Mouse (Mus musculus): Measurements from ENCODE around the gene Zfp263. TPM values are rescaled to one million over a fixed set of nuclear protein-coding genes. Genes with fewer than 3 reads are reported as not detected.

Gene Zfp263
- total RNA-seq (2021) = 10 to 100 TPM; 18.5 to 18.7 TPM
- long read RNA-seq, experiment 1, partial matches to known transcripts = 1 of 7 reads
- long read RNA-seq, experiment 1, other reads (novel, unspliced or antisense) = 1 of 7 reads
- long read RNA-seq, experiment 2, partial matches to known transcripts = 0 of 5 reads
- long read RNA-seq, experiment 2, other reads (novel, unspliced or antisense) = 2 of 5 reads

DNA sequence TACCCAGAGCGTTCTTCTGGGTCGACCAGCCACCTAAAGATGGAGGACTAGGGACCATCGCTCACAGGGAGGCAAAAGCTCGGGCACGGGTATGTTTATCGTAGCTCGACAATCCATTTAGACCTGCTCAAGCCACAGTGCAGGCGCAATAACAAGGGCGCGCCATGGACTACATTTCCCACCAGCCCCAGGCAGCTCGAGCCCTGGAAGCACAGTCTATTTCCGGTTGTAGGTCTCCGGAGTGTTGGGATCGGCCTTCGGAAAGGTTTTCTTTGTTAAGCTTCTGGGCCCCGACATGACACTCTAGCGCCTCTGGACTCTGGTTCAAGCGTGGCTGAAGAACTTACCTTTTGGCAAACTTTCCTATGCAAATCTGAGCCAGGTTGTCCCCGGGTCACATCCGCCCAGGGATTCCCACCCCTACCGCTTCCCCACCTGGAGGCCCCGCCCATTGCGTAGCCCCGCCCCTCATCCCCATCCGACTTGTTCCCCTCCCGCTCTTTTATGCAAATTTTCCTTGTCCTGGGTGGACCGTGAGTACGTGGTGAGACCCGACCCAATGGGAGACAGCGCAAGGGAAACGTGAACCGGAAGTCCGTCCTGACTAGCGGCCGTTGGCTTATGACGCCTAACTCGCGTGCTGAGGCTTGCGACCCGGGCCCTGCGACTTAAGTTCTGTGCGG, at the start of gene Zfp263:
Zfp263 (plus strand) TSS at position 591 of the 683 bp plus-strand sequence.
- no peak for TF ChIP-seq CTCF (IDR thresholded peaks at IDR 0.05)
- intact Hi-C loops (cut with DNase I) = loop anchor here (1.0 to 10.0 kb wide), 3 partner anchors 101 to 261 kb away; partner anchors contain the start of genes Slx4 and Zfp174
- H3K4me3 ChIP-seq = peak within 1 kb of the TSS; percentile 71
- DNase-seq (ENCODE audit: extremely low spot score in 1 of 2, low spot score in 2 of 2) = peak; percentile 86 to 92
- H3K27ac ChIP-seq = peak within 1 kb of the TSS; percentile 94

DNA sequence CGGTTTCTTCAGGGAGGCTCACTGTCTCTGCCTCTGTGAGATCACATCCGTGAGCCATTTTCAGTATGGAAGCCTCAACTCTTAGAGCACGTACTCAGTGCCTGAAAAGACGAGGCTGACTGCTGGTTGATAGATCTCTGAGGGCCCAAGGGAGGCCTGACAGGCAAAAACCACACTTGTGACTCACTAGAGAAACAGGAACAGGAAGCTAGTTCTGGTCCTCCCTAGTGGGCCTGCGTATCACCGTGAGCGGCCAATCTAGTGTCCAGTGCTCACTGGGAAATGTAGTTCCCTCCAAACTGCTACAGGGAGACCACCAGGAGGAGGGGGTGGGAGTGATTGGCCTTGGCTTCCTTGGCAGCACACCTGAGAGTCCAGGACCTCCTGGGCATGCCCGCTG, 44.6 kb upstream of the Zfp263 start:
- no peak for TF ChIP-seq CTCF (IDR thresholded peaks at IDR 0.05)
- DNase-seq (ENCODE audit: extremely low spot score in 1 of 2, low spot score in 2 of 2) = no peak
- intact Hi-C loops (cut with DNase I) = no loop called here
- Histone ChIP-seq H3K27ac (no peak overlapping the region), H3K4me3 (no peak overlapping the region)

DNA sequence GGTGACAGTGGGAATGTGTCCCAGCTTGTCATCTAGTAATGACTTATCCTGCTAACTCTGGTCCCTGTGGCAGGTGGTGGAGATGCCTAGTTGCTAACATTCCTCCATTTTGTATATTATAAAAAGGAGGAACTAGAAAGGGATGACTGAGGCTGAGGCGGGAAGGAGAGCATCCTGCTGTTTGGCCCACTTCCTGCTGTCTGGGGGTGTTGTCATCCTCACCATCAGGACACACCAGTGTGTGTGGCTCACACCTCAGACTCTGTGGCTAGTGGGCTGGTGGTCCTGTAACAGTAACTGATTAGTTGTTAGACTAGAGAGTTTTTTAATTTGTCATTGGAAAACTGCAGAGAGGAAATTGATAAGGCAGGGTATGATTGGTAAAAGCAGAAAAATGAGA, 43.0 kb upstream of the Zfp263 start:
- no peak for DNase-seq (ENCODE audit: extremely low spot score in 1 of 2, low spot score in 2 of 2)
- Histone ChIP-seq H3K4me3 (no peak overlapping the region), H3K27ac (no peak overlapping the region)
- intact Hi-C loops (cut with DNase I) = no loop called here
- no peak for TF ChIP-seq CTCF (IDR thresholded peaks at IDR 0.05)

DNA sequence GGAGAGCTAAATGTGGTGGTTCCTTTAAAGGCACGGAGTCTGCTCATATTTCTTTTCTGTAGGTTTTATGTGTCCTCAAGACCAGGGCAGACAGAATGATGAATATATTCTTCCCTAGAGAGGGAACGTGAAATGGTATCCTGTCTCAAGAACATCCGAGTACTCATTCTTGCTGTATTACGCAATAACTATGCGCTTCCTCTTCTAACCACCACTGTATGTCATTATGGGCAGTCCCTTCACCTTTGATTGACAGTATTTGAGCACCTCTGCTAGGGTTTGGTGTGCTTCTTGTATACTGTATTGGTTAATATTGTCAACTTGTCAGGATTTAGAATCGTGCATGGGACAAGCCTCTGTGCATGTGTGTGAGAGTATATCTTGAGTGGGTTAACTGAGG, 37.2 kb upstream of the Zfp263 start:
- H3K4me3 ChIP-seq = no peak overlapping the region
- no peak for TF ChIP-seq CTCF (IDR thresholded peaks at IDR 0.05)
- no peak overlapping the region for H3K27ac ChIP-seq
- intact Hi-C loops (cut with DNase I) = no loop called here
- no peak for DNase-seq (ENCODE audit: extremely low spot score in 1 of 2, low spot score in 2 of 2)

DNA sequence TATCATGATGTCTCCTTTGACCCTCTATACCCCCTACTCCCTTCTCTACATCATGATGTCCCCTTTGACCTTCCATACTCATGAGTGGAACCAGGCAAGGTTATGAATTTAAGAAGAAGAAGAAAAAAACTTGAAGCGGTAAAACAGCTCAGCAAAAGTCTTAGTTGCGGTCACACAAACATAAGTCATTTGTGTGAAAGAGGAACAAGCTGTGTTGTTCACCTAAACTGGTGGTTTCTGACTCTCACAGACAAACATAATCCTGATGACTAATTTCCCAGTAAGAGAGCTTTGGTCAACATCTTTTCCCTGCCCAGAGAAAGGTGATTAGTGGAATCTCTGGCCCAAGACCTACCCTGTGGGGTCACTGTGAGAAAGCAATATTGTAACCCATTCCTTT, 29.2 kb upstream of the Zfp263 start:
- no peak for DNase-seq (ENCODE audit: extremely low spot score in 1 of 2, low spot score in 2 of 2)
- TF ChIP-seq CTCF (IDR thresholded peaks at IDR 0.05) = no peak
- Histone ChIP-seq H3K27ac (no peak overlapping the region), H3K4me3 (no peak overlapping the region)
- intact Hi-C loops (cut with DNase I) = no loop called here

DNA sequence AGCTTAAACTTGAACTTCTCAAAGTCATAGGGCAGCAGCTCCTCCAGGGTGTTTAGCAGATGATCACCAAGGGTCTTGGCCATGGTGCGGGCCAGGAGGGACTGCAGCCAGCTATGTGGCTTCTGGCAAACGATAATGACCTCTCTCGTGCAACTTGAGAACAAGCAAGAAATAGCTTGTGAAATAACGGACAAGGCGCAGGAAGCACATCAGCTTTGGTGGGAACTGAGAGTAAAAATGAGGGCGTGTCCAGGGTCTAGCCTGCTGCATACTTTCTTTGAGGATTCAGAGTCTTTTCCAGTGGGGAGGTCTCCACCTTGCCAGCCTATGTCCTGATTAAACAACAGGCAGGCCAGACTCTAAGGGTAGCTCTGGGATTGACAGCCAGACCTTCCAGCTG, 25.9 kb upstream of the Zfp263 start, which contains the start of gene Mefv:
Mefv (minus strand) TSS at position 118 of the 400 bp plus-strand sequence.
- H3K27ac ChIP-seq = no peak within 1 kb of the TSS
- H3K4me3 ChIP-seq = no peak within 1 kb of the TSS
- no peak for DNase-seq (ENCODE audit: extremely low spot score in 1 of 2, low spot score in 2 of 2)
- TF ChIP-seq CTCF (IDR thresholded peaks at IDR 0.05) = no peak
- intact Hi-C loops (cut with DNase I) = no loop called here

DNA sequence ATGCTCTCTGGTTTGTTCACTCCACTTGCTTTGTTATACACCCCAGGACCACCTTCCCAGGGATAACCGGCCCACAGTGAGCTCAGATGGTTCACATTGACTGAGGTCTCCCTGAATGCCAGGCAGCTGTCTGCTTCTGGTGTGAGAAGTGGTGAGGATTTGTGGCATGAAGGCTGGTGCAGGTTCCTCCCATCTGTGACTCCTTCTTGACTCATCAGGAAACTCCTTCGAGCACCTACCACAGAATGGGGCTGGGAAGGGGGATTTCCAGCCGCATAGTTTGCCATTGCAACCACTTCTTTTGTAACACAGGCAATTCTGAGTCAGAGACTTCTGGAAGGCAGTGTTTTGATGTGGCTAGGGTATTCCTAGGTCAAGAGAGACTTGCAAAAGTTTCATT, 20.7 kb upstream of the Zfp263 start:
- H3K27ac ChIP-seq = no peak overlapping the region
- intact Hi-C loops (cut with DNase I) = no loop called here
- no peak for DNase-seq (ENCODE audit: extremely low spot score in 1 of 2, low spot score in 2 of 2)

DNA sequence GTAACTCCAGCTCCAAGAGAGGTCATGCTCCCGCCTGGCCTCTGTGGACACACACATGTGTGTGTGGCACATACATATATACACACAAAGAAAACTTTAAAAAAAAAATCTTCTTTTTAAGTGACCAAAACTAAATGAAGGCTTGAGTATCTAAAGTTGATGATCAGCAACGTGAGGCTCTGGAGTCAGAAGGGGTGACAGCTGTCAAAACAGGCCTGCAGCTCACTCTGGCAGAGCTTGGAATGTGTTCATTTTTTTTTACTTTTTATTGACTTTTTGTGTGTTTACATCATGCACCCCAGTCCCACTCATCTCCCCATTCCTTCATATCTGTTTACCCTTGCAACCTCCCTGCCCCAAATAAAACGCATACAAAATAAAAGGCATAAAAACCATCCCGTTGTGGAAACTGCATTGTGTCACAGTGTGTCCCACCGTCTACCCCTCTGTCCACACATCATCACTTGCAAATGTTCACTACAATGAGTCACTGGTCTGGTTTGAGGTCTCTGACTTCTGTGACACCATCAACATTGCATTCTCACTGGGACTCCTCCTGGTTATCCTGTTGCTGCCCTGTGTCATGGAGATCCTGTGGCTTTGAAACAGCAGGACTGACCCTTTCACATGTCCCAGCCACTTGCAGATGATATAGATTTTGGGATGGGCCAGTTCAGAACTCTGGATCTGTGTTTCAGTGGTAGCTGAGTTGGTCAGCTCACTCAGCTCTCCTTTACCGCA, 15.7 kb upstream of the Zfp263 start:
- DNase-seq (ENCODE audit: extremely low spot score in 1 of 2, low spot score in 2 of 2) = no peak
- no peak for TF ChIP-seq CTCF (IDR thresholded peaks at IDR 0.05)
- Histone ChIP-seq H3K27ac (no peak overlapping the region), H3K4me3 (no peak overlapping the region)
- intact Hi-C loops (cut with DNase I) = no loop called here

More for the DNA sequence above, 20.7 kb upstream of the Zfp263 start:
- no peak overlapping the region for H3K4me3 ChIP-seq
- TF ChIP-seq CTCF (IDR thresholded peaks at IDR 0.05) = no peak

DNA sequence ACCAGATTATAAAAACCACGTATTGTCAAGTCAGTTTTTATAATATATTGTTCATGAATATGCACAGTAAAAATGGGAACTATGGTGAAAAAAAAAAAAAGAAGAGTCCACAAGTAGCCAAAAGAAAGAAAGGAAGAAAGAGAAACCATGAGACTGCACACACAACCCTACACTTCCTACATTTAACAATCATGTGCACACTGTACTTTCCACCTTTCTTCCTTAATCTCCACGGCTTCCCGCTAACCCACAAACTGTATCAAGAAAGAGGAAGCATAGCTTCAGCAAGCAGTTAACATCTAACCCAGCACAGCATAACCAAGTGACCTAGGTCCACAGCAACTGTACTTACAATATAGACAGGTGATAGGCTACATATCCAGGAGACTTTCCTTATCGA, 11.3 kb upstream of the Zfp263 start:
- intact Hi-C loops (cut with DNase I) = no loop called here
- H3K27ac ChIP-seq = no peak overlapping the region
- H3K4me3 ChIP-seq = no peak overlapping the region
- DNase-seq (ENCODE audit: extremely low spot score in 1 of 2, low spot score in 2 of 2) = no peak
- no peak for TF ChIP-seq CTCF (IDR thresholded peaks at IDR 0.05)

DNA sequence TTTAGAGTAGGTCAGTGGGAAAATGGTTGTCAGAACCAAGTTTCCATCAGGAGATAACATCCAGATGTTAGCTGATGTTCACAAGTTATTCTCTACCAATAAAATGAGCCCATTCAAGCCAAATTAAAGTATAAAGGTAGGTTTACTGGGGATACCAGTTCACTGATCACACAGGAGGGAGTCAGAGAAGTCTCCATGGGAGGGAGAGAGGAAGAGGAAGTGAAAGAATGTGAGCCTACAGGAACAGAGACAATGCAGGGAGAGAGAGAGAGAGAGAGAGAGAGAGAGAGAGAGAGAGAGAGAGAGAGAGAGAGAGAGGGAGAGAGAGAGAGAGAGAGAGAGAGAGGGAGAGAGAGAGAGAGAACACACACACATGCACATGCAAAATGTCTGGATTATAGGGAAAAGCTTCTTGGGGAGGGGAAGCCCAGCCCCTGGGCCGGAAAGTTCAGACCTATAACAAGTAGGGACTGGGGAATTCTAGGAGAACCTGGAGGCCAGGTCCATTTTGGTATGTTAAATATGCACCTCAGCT, 10.6 kb upstream of the Zfp263 start:
- intact Hi-C loops (cut with DNase I) = no loop called here
- no peak overlapping the region for H3K4me3 ChIP-seq
- TF ChIP-seq CTCF (IDR thresholded peaks at IDR 0.05) = no peak
- no peak overlapping the region for H3K27ac ChIP-seq
- DNase-seq (ENCODE audit: extremely low spot score in 1 of 2, low spot score in 2 of 2) = no peak

DNA sequence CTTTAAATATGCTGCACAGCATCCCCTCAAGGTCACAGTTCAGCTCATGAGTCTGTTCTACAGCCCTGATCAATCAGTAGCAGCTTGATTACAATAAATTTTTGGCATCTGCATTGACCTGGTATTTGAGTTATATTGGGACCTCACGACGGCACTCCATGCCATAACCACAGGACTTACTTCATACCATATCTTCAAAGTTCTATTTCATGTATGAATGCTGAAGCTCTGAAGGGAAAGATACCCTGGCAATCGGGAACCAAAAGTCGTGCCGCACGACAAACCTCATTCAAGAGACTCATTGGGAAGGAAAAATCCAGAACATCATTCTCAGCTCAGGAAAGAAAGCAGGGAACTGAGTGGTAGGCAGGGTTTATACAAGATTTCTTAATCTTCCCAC, 1.4 kb upstream of the Zfp263 start:
- no peak for DNase-seq (ENCODE audit: extremely low spot score in 1 of 2, low spot score in 2 of 2)
- intact Hi-C loops (cut with DNase I) = loop anchor here (10.0 kb wide), 2 partner anchors 102 to 262 kb away; partner anchors contain the start of genes Slx4 and Zfp174
- Histone ChIP-seq H3K4me3 (no peak overlapping the region), H3K27ac (no peak overlapping the region)
- no peak for TF ChIP-seq CTCF (IDR thresholded peaks at IDR 0.05)

DNA sequence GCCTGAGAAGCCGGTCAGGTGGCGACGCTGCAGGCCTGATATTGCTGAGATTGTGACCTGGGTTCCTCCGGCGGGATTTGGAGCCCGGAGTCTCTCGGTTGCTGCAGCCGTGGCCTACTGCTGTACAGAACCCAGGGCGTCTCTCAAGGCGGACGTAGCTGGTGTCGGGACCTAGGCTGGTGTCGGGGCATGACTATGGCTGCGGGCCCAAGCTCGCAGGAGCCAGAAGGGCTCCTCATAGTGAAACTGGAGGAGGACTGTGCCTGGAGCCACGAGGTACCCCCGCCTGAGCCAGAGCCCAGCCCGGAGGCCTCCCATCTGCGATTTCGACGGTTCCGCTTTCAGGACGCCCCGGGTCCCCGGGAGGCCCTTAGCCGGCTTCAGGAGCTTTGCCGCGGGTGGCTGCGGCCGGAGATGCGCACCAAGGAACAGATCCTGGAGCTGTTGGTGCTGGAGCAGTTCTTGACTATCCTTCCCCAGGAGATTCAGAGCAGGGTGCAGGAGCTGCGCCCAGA, 350 bp downstream of the Zfp263 start:
- no peak for DNase-seq (ENCODE audit: extremely low spot score in 1 of 2, low spot score in 2 of 2)
- TF ChIP-seq CTCF (IDR thresholded peaks at IDR 0.05) = no peak
- intact Hi-C loops (cut with DNase I) = loop anchor here (1.0 to 10.0 kb wide), 3 partner anchors 101 to 261 kb away; partner anchors contain the start of genes Slx4 and Zfp174

More for the DNA sequence above, 350 bp downstream of the Zfp263 start:
- peak overlapping the region; percentile 70 for H3K27ac ChIP-seq
- H3K4me3 ChIP-seq = peak overlapping the region; percentile 71
